Mouse (Mus musculus) hindbrain, embryonic 16.5 days (tissue): ENCODE data around the gene Rgs3. TPM values are rescaled to one million over a fixed set of nuclear protein-coding genes. Genes with fewer than 3 reads are reported as not detected.

Experiments used
- ATAC-seq: fragments of 200-750 bp; cut with Nextera tagmentation; 2 replicates; pipeline ENCODE4 v1.8.0; 2017; ENCODE audit warnings: moderate TSS enrichment, moderate library complexity
- H3K27ac ChIP-seq: fragments of 300-500 bp; sonication (generic); 2 replicates; pipeline ENCODE4 v1.5.1; 2014; ENCODE audit warnings: low read depth, mild to moderate bottlenecking, control low read depth, low read length, moderate library complexity
- H3K27me3 ChIP-seq: fragments of 300-500 bp; sonication (generic); replicated peaks from 2 replicates; pipeline ENCODE4 v1.6.1; 2014; ENCODE audit warnings: low read length; ENCODE audit not compliant: control insufficient read depth, insufficient read depth
- H3K36me3 ChIP-seq: fragments of 300-500 bp; sonication (generic); 2 replicates; pipeline ENCODE4 v1.6.1; 2014; ENCODE audit warnings: mild to moderate bottlenecking, low read length, moderate library complexity, mixed read lengths; ENCODE audit not compliant: control insufficient read depth, insufficient read depth
- H3K4me1 ChIP-seq: fragments of 300-500 bp; sonication (generic); 2 replicates; pipeline ENCODE4 v1.6.1; 2014; ENCODE audit warnings: low read depth, low read length; ENCODE audit not compliant: control insufficient read depth, insufficient read depth
- H3K4me2 ChIP-seq: fragments of 300-500 bp; sonication (generic); 2 replicates; pipeline ENCODE4 v1.6.1; 2014; ENCODE audit warnings: mild to moderate bottlenecking, low read length, control low read depth, moderate library complexity
- H3K4me3 ChIP-seq: fragments of 300-500 bp; sonication (generic); 2 replicates; pipeline ENCODE4 v1.5.1; 2014; ENCODE audit warnings: mild to moderate bottlenecking, low read length, control low read depth, moderate library complexity
- H3K9ac ChIP-seq: fragments of 300-500 bp; sonication (generic); 2 replicates; pipeline ENCODE4 v1.6.1; 2014; ENCODE audit warnings: low read depth, mild to moderate bottlenecking, control low read depth, low read length, moderate library complexity
- H3K9me3 ChIP-seq: fragments of 300-500 bp; sonication (generic); 2 replicates; pipeline ENCODE4 v1.6.1; 2014; ENCODE audit warnings: mild to moderate bottlenecking, low read length, moderate library complexity; ENCODE audit not compliant: control insufficient read depth
- WGBS: fragments of 180-500 bp; shearing (Covaris S2); extraction: QIAGEN DNeasy Blood & Tissue Kit; methylation state at CpG from one replicate; pipeline ENCODE4 v1.1.7; 2014; 5-methylcytosine and 5-hydroxymethylcytosine counted together
- polyA plus RNA-seq: library from polyadenylated mRNA; unstranded; fragments of >200 nt; fragmentation: Nextera tagmentation; extraction: Ambion mirVana; gene quantifications from 2 replicates; pipeline ENCODE4 v1.2.1, GENCODE M21; 2015

Rgs3 gene
- polyA plus RNA-seq, 1 experiment from 2014 or later, result 58.1 TPM

DNA sequence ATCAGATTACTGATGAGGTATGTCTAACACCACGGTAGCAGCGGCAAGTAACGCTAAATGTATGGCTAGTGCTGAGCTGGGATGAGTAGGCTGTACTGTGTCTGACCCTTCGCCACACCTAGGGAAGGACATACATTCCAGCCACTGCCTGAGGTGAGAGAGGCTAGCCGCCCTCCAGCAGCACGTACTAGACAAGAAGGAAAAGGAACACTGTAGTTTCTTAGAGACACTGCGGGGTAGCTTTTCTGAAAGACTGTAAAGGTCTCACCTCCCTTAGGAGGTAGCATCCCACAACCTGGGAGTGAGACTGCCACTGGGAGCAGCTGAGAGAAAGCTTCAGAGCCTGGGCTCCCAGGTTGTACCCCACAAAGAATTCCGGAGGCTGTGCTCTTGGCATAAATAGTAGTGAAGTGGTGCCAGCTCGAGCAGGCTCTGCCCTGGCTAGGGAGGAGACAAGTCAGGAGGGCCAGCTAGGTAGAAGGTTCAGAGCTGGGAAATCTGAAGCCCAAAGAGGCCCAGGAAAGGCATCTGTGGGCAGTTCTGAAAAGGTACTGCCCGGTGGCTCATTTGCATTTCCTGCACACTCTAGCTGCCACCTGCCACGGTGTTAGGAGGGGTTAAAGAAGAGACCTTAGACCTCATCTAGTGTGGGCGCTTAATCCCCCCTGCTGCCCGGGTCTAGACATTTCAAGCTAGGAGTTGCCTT is 41.1 kb upstream of the Rgs3 start:
- Histone ChIP-seq H3K27ac (peak overlapping the region; percentile 77), H3K27me3 (no peaks in the 10 kb centered on the region), H3K36me3 (no peaks in the 10 kb centered on the region; the same call in 1 of the 2 replicates), H3K4me2 (peak overlapping the region; percentile 66), H3K4me1 (peaks cover 12% of the 10 kb centered on the region), H3K9me3 (no peaks in the 10 kb centered on the region), H3K9ac (peak overlapping the region; percentile 86), H3K4me3 (peak overlapping the region; percentile 87)
- ATAC-seq, result no peak
- 55% methylated on average over 13 of the region's 13 CpGs for WGBS

DNA sequence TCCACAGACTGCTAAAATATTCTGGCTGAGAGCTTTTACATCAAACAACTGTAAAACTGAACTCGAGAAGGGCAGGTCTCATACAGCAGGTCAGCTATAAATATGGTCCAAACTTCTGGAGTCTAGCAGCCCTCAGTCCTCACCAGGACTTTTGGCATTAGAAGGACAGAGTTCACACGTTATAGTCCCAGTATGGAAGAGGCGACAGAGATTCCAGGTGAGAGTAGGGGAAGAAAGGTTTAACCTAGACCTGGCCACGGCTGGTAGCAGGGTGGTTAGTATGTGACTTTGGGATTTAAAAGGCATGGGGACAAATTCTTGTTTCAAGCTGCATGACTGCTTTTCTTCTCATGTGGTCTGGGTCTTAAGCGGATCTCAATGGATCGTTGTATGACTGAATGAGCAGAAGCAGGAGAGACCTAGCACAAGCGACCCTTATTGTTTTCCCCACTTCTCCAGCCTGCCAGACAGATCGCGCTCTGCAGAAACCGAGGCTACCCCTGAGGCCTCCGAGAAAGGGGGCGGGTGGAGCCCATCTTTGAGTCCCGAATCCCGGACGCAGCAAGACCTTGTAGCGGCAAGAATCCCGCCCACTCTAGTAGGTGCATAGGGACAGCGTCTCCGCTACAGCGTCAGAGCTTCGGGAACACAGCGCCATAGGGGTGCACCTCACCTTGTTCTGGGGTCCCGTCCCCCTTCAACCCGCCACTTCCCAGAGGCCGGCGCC is 40.4 kb upstream of the Rgs3 start:
- ATAC-seq, result peak; percentile 78
- WGBS, result 2% methylated on average over 26 of the region's 26 CpGs
- H3K4me3 ChIP-seq, result peak overlapping the region; percentile 87
- H3K36me3 ChIP-seq, result no peaks in the 10 kb centered on the region
- H3K9ac ChIP-seq, result peak overlapping the region; percentile 86
- peak overlapping the region; percentile 66 for H3K4me2 ChIP-seq
- peaks cover 19% of the 10 kb centered on the region for H3K4me1 ChIP-seq
- H3K27me3 ChIP-seq, result no peaks in the 10 kb centered on the region
- no peaks in the 10 kb centered on the region for H3K9me3 ChIP-seq
- H3K27ac ChIP-seq, result peak overlapping the region; percentile 77

DNA sequence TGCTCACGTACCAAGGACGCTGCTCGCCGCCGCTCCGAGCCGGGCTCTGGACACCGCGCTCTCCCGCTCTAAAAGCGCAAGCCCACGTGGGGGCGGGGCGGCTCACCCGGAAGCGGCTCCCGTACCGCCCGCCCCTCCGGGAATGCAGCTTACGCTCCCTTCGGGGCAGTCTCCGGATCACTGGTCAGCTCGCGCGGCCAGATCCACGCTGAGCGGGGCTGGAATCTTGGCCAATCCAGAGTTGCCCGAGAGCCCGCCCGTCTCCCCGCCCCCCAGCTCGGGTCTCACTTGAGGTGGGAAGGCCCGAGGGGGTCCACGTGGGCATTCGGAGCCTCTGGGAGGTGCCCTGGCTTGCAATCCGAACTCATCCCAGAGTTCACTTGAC is 39.8 kb upstream of the Rgs3 start, which contains the start of gene Alad:
Gene Alad, minus strand, starts transcription at position 70 of the 385 bp plus-strand sequence.
- H3K9ac ChIP-seq, result peak within 1 kb of the TSS; percentile 86
- H3K4me1 ChIP-seq, result peaks cover 21% of the 10 kb centered on the region
- no peaks in the 10 kb centered on the region for H3K27me3 ChIP-seq
- peak; percentile 92 for ATAC-seq
- H3K36me3 ChIP-seq, result no peaks in the 10 kb centered on the region
- no peaks in the 10 kb centered on the region for H3K9me3 ChIP-seq
- peak within 1 kb of the TSS; percentile 87 for H3K4me3 ChIP-seq
- WGBS, result 0% methylated on average over 34 of the region's 37 CpGs
- peak within 1 kb of the TSS; percentile 77 for H3K27ac ChIP-seq
- peak within 1 kb of the TSS; percentile 66 for H3K4me2 ChIP-seq

DNA sequence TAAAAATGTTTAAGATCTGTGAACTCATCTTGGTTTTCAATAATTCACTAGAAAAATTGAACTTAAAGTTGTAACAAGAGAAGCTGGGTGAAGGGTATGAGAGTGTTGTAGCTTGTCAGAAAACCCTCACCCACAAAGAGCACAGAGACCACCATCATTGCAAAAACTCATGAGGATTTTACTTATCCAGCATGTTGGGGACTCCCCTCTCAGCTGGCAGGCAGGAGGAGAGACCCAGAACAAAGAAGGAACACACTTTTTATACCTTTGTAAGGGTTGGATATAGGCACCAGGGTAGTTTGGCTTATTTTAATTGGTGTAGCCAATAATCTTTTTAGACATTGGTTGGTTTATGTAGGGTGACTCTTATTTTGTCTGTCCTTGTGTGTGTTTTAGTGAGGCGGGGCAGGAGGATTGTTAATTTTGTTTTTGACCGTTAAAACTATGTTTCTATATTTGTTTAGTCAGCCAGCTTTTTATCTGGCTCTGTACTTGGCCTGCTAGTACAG is 38.7 kb upstream of the Rgs3 start:
- no peak for ATAC-seq
- no peaks in the 10 kb centered on the region for H3K36me3 ChIP-seq
- H3K9me3 ChIP-seq, result no peaks in the 10 kb centered on the region
- H3K27ac ChIP-seq, result no peak overlapping the region
- no peak overlapping the region for H3K9ac ChIP-seq
- H3K4me1 ChIP-seq, result peaks cover 21% of the 10 kb centered on the region
- no peak overlapping the region for H3K4me2 ChIP-seq
- no peaks in the 10 kb centered on the region for H3K27me3 ChIP-seq
- 92% methylated on average over 2 of the region's 2 CpGs for WGBS
- no peak overlapping the region for H3K4me3 ChIP-seq

DNA sequence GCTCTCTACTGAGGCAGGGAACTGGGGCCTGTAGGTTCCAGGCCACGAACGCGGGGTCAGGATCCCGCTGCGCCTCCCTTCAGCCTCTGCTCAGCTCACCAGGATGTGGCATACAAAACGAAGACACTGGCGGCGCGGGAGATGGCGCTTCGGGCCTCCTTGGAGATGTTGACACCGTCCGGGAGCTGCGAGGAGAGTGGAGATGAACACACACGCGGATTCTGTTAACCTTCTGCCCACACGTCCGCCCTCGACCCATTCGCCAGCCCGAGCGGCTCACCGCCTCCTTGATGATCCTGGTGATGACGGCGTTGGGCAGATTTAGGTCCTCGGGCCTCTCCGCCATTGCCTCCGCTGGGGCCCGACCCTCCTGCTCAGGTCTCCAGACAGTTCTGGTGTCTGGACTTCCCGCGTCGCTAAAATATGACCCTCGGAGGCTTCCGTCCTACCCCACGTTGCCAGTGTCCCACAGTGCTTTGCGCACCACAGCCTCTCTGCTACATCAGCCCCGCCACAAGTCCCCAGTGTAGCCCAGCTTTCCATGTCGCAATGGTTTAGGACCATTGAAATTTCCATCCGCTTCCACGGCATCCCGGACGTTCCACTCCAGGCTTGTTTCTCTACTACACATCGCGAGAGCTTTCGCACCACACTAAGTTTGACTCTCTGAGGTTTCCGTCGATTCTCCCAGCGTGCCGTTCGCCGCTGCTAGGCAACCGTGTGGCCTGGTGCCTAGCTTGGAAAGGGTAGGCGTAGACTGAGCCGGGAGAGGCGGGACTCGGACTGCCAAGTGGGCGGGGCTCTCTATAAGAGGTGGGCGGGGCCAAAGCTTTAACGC is 34.8 kb upstream of the Rgs3 start, which contains the start of the genes Pole3 and 4933430I17Rik:
Gene Pole3, minus strand, starts transcription at position 418 of the 838 bp plus-strand sequence.
Gene 4933430I17Rik, plus strand, starts transcription at position 719 of the 838 bp plus-strand sequence.
- H3K27ac ChIP-seq, result peak within 1 kb of the TSS; percentile 98
- no peaks in the 10 kb centered on the region for H3K36me3 ChIP-seq
- H3K27me3 ChIP-seq, result no peaks in the 10 kb centered on the region
- WGBS, result under 1% methylated on average over 59 of the region's 59 CpGs
- H3K9me3 ChIP-seq, result no peaks in the 10 kb centered on the region
- peak within 1 kb of the TSS; percentile 85 for H3K4me3 ChIP-seq
- peak within 1 kb of the TSS; percentile 85 for H3K9ac ChIP-seq
- peak within 1 kb of the TSS; percentile 93 for H3K4me2 ChIP-seq
- ATAC-seq, result peak; percentile 98
- peaks cover 12% of the 10 kb centered on the region for H3K4me1 ChIP-seq

DNA sequence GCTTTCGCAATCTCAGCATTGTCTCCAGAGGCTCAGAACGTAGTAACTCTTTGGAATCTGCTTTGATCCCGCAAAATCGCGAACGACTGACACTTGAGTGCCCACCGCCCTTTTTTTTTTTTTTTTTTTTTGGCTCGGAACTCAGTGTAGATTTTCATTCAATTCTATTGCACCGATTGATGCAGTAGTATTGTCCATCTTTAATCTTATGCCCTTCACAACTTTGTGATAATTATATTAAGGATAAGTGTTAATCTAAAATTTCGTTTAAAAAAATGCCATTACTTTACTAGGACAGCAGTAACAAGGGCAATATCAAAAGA is 34.2 kb upstream of the Rgs3 start:
- Histone ChIP-seq H3K9me3 (no peaks in the 10 kb centered on the region), H3K4me1 (peaks cover 11% of the 10 kb centered on the region), H3K4me3 (peak overlapping the region; percentile 85), H3K27me3 (no peaks in the 10 kb centered on the region), H3K9ac (peak overlapping the region; percentile 85), H3K4me2 (peak overlapping the region; percentile 53), H3K27ac (peak overlapping the region; percentile 98; the same call in 1 of the 2 replicates), H3K36me3 (no peaks in the 10 kb centered on the region)
- 1% methylated on average over 10 of the region's 10 CpGs for WGBS
- ATAC-seq, result no peak

DNA sequence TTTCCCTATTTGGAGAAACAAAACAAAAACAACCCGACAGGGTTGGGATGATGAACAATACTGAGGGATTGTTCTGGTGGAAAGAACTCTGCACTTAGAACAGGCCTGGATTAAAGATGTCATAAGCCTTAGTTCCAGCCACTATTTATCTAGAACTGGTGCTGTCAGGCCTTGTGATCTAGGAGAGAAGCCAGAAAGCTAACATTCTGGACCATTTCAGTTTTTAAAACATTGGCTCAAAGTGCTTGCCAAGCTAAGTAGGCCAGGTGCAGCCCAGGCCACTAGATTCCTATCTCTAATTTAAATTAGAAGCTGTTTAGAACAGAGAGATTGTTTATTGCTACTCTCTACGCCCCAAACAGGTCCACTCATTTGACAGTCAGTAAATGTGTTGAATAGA is 33.4 kb upstream of the Rgs3 start:
- peaks cover 9% of the 10 kb centered on the region for H3K4me1 ChIP-seq
- H3K4me2 ChIP-seq, result no peak overlapping the region
- no peak overlapping the region for H3K27ac ChIP-seq
- no peak for ATAC-seq
- no peaks in the 10 kb centered on the region for H3K36me3 ChIP-seq
- H3K9ac ChIP-seq, result no peak overlapping the region
- H3K27me3 ChIP-seq, result no peaks in the 10 kb centered on the region
- no peak overlapping the region for H3K4me3 ChIP-seq
- no peaks in the 10 kb centered on the region for H3K9me3 ChIP-seq
- WGBS, result 65% methylated on average over 2 of the region's 2 CpGs

DNA sequence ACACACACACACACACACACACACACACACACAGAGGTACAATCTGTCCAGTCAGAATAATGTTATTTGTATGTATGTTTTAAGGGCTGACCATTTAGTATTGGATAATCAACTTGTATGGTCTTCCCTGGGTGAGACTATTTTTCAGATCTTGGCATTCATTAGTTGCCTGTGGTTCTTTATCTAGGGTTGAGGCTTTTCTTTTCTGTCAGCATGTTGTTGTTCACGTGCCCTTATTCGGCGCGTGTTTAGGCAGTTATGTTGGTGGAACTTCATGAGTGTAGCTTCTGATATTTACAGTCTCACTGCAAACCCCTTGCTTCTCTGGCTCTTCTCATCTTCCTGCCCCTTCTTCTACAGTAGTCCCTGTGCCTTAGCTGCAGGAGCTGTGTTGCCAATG is 32.0 kb upstream of the Rgs3 start:
- Histone ChIP-seq H3K36me3 (no peaks in the 10 kb centered on the region), H3K27me3 (no peaks in the 10 kb centered on the region), H3K9ac (no peak overlapping the region), H3K9me3 (no peaks in the 10 kb centered on the region), H3K27ac (no peak overlapping the region), H3K4me2 (no peak overlapping the region), H3K4me1 (peaks cover 9% of the 10 kb centered on the region), H3K4me3 (no peak overlapping the region)
- 90% methylated on average over 4 of the region's 4 CpGs for WGBS
- no peak for ATAC-seq
